Mouse (Mus musculus) heart, adult 2 months (tissue): ENCODE results near the gene Cdh4.

Experiments used
- CTCF ChIP-seq: fragments of 200-600 bp; IDR thresholded peaks from 2 replicates; pipeline ENCODE4 v1.8.1; 2022; ENCODE audit warnings: antibody characterized with exemption, mild to moderate bottlenecking, moderate library complexity
- POLR2A ChIP-seq: fragments of 200-500 bp; IDR thresholded peaks from 2 replicates; pipeline ENCODE4 v1.6.1; 2011; ENCODE audit warnings: mild to moderate bottlenecking, low read depth, low read length, control low read depth; ENCODE audit not compliant: insufficient read depth

GRCm38 (mm10) chr2:179537800-179538450 is 95.7 kb downstream of the Cdh4 start:
- TF ChIP-seq CTCF (no peak), POLR2A (no peak)
